Mouse (Mus musculus) naive thymus-derived CD4-positive, alpha-beta T cell, adult 5 months (primary cell): ENCODE data around the gene Svs3a. TPM values are rescaled to one million over a fixed set of nuclear protein-coding genes. Genes with fewer than 3 reads are reported as not detected.

Experiments used
- polyA plus RNA-seq: library from polyadenylated mRNA; unstranded; fragments of 100-300 nt; shearing (Covaris generic); gene quantifications from one replicate; pipeline ENCODE4 v1.2.1, GENCODE M21; 2017

Gene Svs3a
- not detected for polyA plus RNA-seq

GRCm38 (mm10) chr2:164288968-164289367 is at the start of gene Svs3a:
TSS of gene Svs3a (plus strand) at chr2:164289268.

GRCm38 (mm10) chr2:164256540-164256939 is 32.5 kb upstream of the Svs3a start, which contains the start of gene Svs3b:
TSS of gene Svs3b (minus strand) at chr2:164256640.

GRCm38 (mm10) chr2:164278359-164278758 is 10.7 kb upstream of the Svs3a start, which contains the start of gene Svs4:
TSS of gene Svs4 (minus strand) at chr2:164278459.

DNA sequence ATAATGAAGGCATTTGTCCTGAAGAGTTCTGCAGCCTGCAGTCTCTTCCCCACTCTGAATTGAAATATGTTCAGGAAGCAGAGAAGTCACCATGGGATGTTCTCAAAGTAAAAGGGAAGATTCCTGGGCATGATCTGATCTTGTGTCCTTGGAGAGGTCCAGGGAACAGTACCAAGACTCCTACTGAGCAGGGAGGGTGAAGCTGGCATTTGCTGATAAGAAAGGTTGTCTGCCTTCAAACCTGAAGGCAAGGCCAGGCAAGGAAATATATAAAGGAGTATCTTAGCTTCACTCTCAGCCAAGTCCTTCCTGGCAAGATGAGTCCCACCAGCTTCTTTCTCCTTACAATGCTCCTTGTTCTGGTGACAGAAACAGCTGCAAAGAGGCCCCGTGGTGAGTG is 27.4 kb downstream of the Svs3a start, which contains the start of gene Svs6:
Gene Svs6 (plus strand): TSS at position 301 of the 400 bp plus-strand sequence.

GRCm38 (mm10) chr2:164332440-164332839 is 43.4 kb downstream of the Svs3a start, which contains the start of gene Svs5:
TSS of gene Svs5 (plus strand) at chr2:164332740.

Other genes with a start within 250 kb of the Svs3a start
- gene Stk4, start 218.9 kb upstream of the Svs3a start, polyA plus RNA-seq = 393 TPM
- gene Tomm34, start 218.1 kb upstream of the Svs3a start, polyA plus RNA-seq = 126 TPM
- gene Kcns1, start 118.2 kb upstream of the Svs3a start, polyA plus RNA-seq = not detected
- gene Wfdc5, start 106.5 kb upstream of the Svs3a start, polyA plus RNA-seq = not detected
- gene Wfdc12, start 98.7 kb upstream of the Svs3a start, polyA plus RNA-seq = not detected
- gene Wfdc15a, start 89.1 kb upstream of the Svs3a start, polyA plus RNA-seq = not detected
- not detected for gene Wfdc15b, start 67.6 kb upstream of the Svs3a start, polyA plus RNA-seq
- not detected for gene Svs2, start 50.8 kb upstream of the Svs3a start, polyA plus RNA-seq
- gene Svs3b, start 32.6 kb upstream of the Svs3a start, polyA plus RNA-seq = not detected
- gene Svs4, start 10.8 kb upstream of the Svs3a start, polyA plus RNA-seq = not detected
- not detected for gene Svs6, start 27.5 kb downstream of the Svs3a start, polyA plus RNA-seq
- gene Svs5, start 43.5 kb downstream of the Svs3a start, polyA plus RNA-seq = not detected
- 9.6 TPM for gene Slpi, start 99.8 kb downstream of the Svs3a start, polyA plus RNA-seq
- not detected for gene Rbpjl, start 113.9 kb downstream of the Svs3a start, polyA plus RNA-seq
- not detected for gene Matn4, start 115.9 kb downstream of the Svs3a start, polyA plus RNA-seq
- gene Sdc4, start 154.6 kb downstream of the Svs3a start, polyA plus RNA-seq = 0.32 TPM
- 101 TPM for gene Sys1, start 167.7 kb downstream of the Svs3a start, polyA plus RNA-seq
- 5.4 TPM for gene Gm20458, start 171.7 kb downstream of the Svs3a start, polyA plus RNA-seq
- not detected for gene Trp53tg5, start 184.5 kb downstream of the Svs3a start, polyA plus RNA-seq
- gene Dbndd2, start 196.8 kb downstream of the Svs3a start, polyA plus RNA-seq = 0.53 TPM
- 16.2 TPM for gene Pigt, start 208.3 kb downstream of the Svs3a start, polyA plus RNA-seq